9 mouse cellular contexts compared by ENCODE assay signal in genomic region chr12:74013739-74014138, GRCm38 (mm10). TPM values are rescaled to one million over a fixed set of nuclear protein-coding genes. Genes with fewer than 3 reads are reported as not detected.
A peak's percentile ranks its signal among the peaks of the same experiment; 100 is the strongest.
DNase-seq lines count a peak whose midpoint lies in the region; ATAC-seq and TF ChIP-seq lines count a peak whose summit lies in the region.
"Had no signal": no experiment of that assay in that cellular context is flagged by ENCODE, and none has a peak within 500 bp of the region (broad histone marks: within the 10 kb centered on the region; RNA-seq: fewer than 3 reads in every experiment).

No protein-coding gene starts in this region.

- H3K9me3 ChIP-seq in ES-E14 (ENCODE audit: control insufficient read depth, insufficient read depth, low read depth, low read length) = no peaks in the 10 kb centered on the region
- H3K9me3 ChIP-seq in forebrain, embryonic 13.5 days (replicated peaks) = no peaks in the 10 kb centered on the region
- no peaks in the 10 kb centered on the region for H3K9me3 ChIP-seq in heart, postnatal 0 days (replicated peaks; ENCODE audit: control insufficient read depth, low read length)
- H3K9me3 ChIP-seq in liver, embryonic 13.5 days (replicated peaks) = no peaks in the 10 kb centered on the region
- no peaks in the 10 kb centered on the region for H3K9me3 ChIP-seq in neural tube, embryonic 14.5 days (ENCODE audit: control insufficient read depth, low read length)

- ATAC-seq in forebrain, embryonic 13.5 days = peak; percentile 85
- peak; percentile 67 for ATAC-seq in heart, postnatal 0 days (ENCODE audit: insufficient read depth, low read depth)
- peak; percentile 23; the same call in 1 of the 2 replicates for ATAC-seq in liver, embryonic 13.5 days (ENCODE audit: low read depth)
- ATAC-seq in neural tube, embryonic 14.5 days (ENCODE audit: low read depth) = peak; percentile 86

- H3K36me3 ChIP-seq in ES-E14 (ENCODE audit: control insufficient read depth, insufficient read depth, low read length, poor library complexity, severe bottlenecking) = no peaks in the 10 kb centered on the region
- H3K36me3 ChIP-seq in forebrain, embryonic 13.5 days (ENCODE audit: poor library complexity, severe bottlenecking) = no peaks in the 10 kb centered on the region
- H3K36me3 ChIP-seq in heart, postnatal 0 days (replicated peaks; ENCODE audit: control insufficient read depth, insufficient read depth, low read length) = no peaks in the 10 kb centered on the region
- no peaks in the 10 kb centered on the region for H3K36me3 ChIP-seq in liver, embryonic 13.5 days
- no peaks in the 10 kb centered on the region for H3K36me3 ChIP-seq in neural tube, embryonic 14.5 days (ENCODE audit: control insufficient read depth, insufficient read depth, low read length)
- H3K36me3 ChIP-seq in thymus, adult 2 months (ENCODE audit: control insufficient read depth, insufficient read depth, low read length) = no peaks in the 10 kb centered on the region

- in situ Hi-C loops in ES-E14 (cut with MboI; ENCODE audit: low sequenced_read_pairs in 2 of 2, unreplicated experiment in 2 of 2) = no loop called here

- WGBS in forebrain, embryonic 13.5 days = 1% methylated on average over 6 of the region's 6 CpGs
- whole genome bisulfite sequencing in heart, postnatal 0 days = under 1% methylated on average over 6 of the region's 6 CpGs
- WGBS in liver, embryonic 13.5 days (ENCODE audit: insufficient replicate concordance) = 2% methylated on average over 6 of the region's 6 CpGs
- WGBS in neural tube, embryonic 14.5 days = 3% methylated on average over 6 of the region's 6 CpGs
- WGBS in thymus, adult 2 months = 6% methylated on average over 6 of the region's 6 CpGs

- DNase-seq in ES-E14 (ENCODE audit: low read depth, low spot score) = peak; percentile 44
- peak; percentile 77 for DNase-seq in cerebellum, adult 11 months
- DNase-seq in heart, postnatal 0 days (ENCODE audit: low spot score) = peak; percentile 73
- peak; percentile 86 for DNase-seq in kidney, postnatal 14 days
- peak; percentile 22 for DNase-seq in liver, embryonic 13.5 days
- DNase-seq in thymus, adult 2 months = peak; percentile 55

- no peak for TF ChIP-seq EP300 in heart, postnatal 0 days (IDR thresholded peaks at IDR 0.05; ENCODE audit: low read depth)

- H3K27ac ChIP-seq in ES-E14 (ENCODE audit: insufficient read depth, low read depth, low read length, poor library complexity, severe bottlenecking) = no peak overlapping the region
- no peak overlapping the region for H3K27ac ChIP-seq in forebrain, embryonic 13.5 days
- no peak overlapping the region for H3K27ac ChIP-seq in heart, postnatal 0 days (ENCODE audit: low read depth)
- no peak overlapping the region for H3K27ac ChIP-seq in liver, embryonic 13.5 days
- H3K27ac ChIP-seq in neural tube, embryonic 14.5 days (ENCODE audit: low read depth, low read length) = no peak overlapping the region
- no peak overlapping the region for H3K27ac ChIP-seq in thymus, adult 2 months (ENCODE audit: control insufficient read depth, insufficient read depth, low read length)
- H3K27ac ChIP-seq: macrophage had no signal

- no peak overlapping the region; the same call in 1 of the 2 replicates for H3K4me2 ChIP-seq in forebrain, embryonic 13.5 days
- H3K4me2 ChIP-seq in heart, postnatal 0 days (ENCODE audit: low read depth, low read length) = peak overlapping the region; percentile 63
- no peak overlapping the region for H3K4me2 ChIP-seq in liver, embryonic 13.5 days
- H3K4me2 ChIP-seq in neural tube, embryonic 14.5 days (ENCODE audit: low read depth, low read length) = no peak overlapping the region

- no peak overlapping the region for H3K9ac ChIP-seq in ES-E14 (ENCODE audit: insufficient read depth, low read depth, low read length, poor library complexity, severe bottlenecking)
- no peak overlapping the region for H3K9ac ChIP-seq in forebrain, embryonic 13.5 days
- H3K9ac ChIP-seq in heart, postnatal 0 days (replicated peaks; ENCODE audit: low read depth, low read length) = no peak overlapping the region
- H3K9ac ChIP-seq in liver, embryonic 13.5 days = no peak overlapping the region
- no peak overlapping the region for H3K9ac ChIP-seq in neural tube, embryonic 14.5 days (replicated peaks; ENCODE audit: low read depth, low read length)

- H3K4me1 ChIP-seq in ES-E14 (ENCODE audit: control insufficient read depth in 2 of 2, insufficient read depth in 2 of 2, low read length in 2 of 2, poor library complexity in 1 of 2) = no peaks in the 10 kb centered on the region
- H3K4me1 ChIP-seq in forebrain, embryonic 13.5 days = no peaks in the 10 kb centered on the region
- no peaks in the 10 kb centered on the region for H3K4me1 ChIP-seq in heart, postnatal 0 days (ENCODE audit: control insufficient read depth, insufficient read depth)
- no peaks in the 10 kb centered on the region for H3K4me1 ChIP-seq in liver, embryonic 13.5 days (replicated peaks)
- H3K4me1 ChIP-seq in neural tube, embryonic 14.5 days (ENCODE audit: control insufficient read depth, insufficient read depth, low read length) = 0 out of 2 replicates have a peak, but pooled peaks cover 3% of the 10 kb centered on the region
- no peaks in the 10 kb centered on the region for H3K4me1 ChIP-seq in thymus, adult 2 months (replicated peaks; ENCODE audit: control insufficient read depth, insufficient read depth, low read length)

- no peaks in the 10 kb centered on the region for H3K27me3 ChIP-seq in forebrain, embryonic 13.5 days
- H3K27me3 ChIP-seq in heart, postnatal 0 days (ENCODE audit: control insufficient read depth, insufficient read depth, low read length) = no peaks in the 10 kb centered on the region
- H3K27me3 ChIP-seq in liver, embryonic 13.5 days = no peaks in the 10 kb centered on the region
- no peaks in the 10 kb centered on the region for H3K27me3 ChIP-seq in neural tube, embryonic 14.5 days (ENCODE audit: control insufficient read depth, insufficient read depth, low read length)
- no peaks in the 10 kb centered on the region for H3K27me3 ChIP-seq in thymus, adult 2 months (ENCODE audit: control insufficient read depth, insufficient read depth, low read length)

- H3K4me3 ChIP-seq in ES-E14 (ENCODE audit: insufficient read depth in 1 of 2, low read depth in 1 of 2, low read length in 2 of 2, poor library complexity in 1 of 2, severe bottlenecking in 1 of 2) = no peak overlapping the region
- no peak overlapping the region for H3K4me3 ChIP-seq in forebrain, embryonic 13.5 days
- peak overlapping the region; percentile 24; the same call in 1 of the 2 replicates for H3K4me3 ChIP-seq in heart, postnatal 0 days (ENCODE audit: low read depth, low read length)
- H3K4me3 ChIP-seq in liver, embryonic 13.5 days (replicated peaks) = no peak overlapping the region
- H3K4me3 ChIP-seq in neural tube, embryonic 14.5 days (ENCODE audit: low read depth, low read length) = no peak overlapping the region
- no peak overlapping the region for H3K4me3 ChIP-seq in thymus, adult 2 months (ENCODE audit: control insufficient read depth, insufficient read depth, low read length)

- TF ChIP-seq POLR2A in thymus, adult 2 months (IDR thresholded peaks at IDR 0.05; ENCODE audit: control insufficient read depth, extremely low read depth, insufficient read depth, low read length, poor library complexity) = no peak

- peak; percentile 99 for TF ChIP-seq CTCF in heart, postnatal 0 days (IDR thresholded peaks at IDR 0.05; ENCODE audit: low read depth)
- peak; percentile 82; the same call in 1 of the 2 replicates for TF ChIP-seq CTCF in thymus, adult 2 months (IDR thresholded peaks at IDR 0.05; ENCODE audit: borderline replicate concordance, control insufficient read depth, extremely low read depth, insufficient read depth, low read length, poor library complexity)

TF ChIP-seq in ES-E14, 5 proteins besides CTCF, POLR2A, EP300 and RAD21:
- TF ChIP-seq CHD2 (IDR thresholded peaks at IDR 0.05; ENCODE audit: low read depth, low read length) (no peak), ZNF384 (IDR thresholded peaks at IDR 0.05; ENCODE audit: low read depth, low read length) (no peak), MAFK (IDR thresholded peaks at IDR 0.05; ENCODE audit: insufficient read depth, low read depth, low read length) (no peak), HCFC1 (IDR thresholded peaks at IDR 0.05; ENCODE audit: borderline replicate concordance, insufficient read depth, low read length) (no peak), ZC3H11A (IDR thresholded peaks at IDR 0.05; ENCODE audit: borderline replicate concordance, low read depth, low read length) (peak; percentile 76; the same call in 1 of the 2 replicates)

RNA-seq across cellular contexts. Expression of gene Syt16, which starts 16.3 kb away (rescaled TPM):
- total RNA-seq in ES-E14 (2012; rRNA removed) = 0.05 and 0.22 TPM in 2 replicates
- 24.1 and 31.1 TPM in 2 replicates for polyA plus RNA-seq in forebrain, embryonic 13.5 days (2015; fragmentation: Nextera tagmentation; extraction: Ambion mirVana)
- 0.80 TPM in 1 of 2 replicates, not detected in the other for total RNA-seq in heart, postnatal 0 days (2014; rRNA removed; ENCODE audit: low replicate concordance)
- 0.04 TPM in 1 of 2 replicates, not detected in the other for polyA plus RNA-seq in heart, postnatal 0 days (2015; fragmentation: Nextera tagmentation; extraction: Ambion mirVana)
- polyA plus RNA-seq in liver, embryonic 13.5 days (2015; fragmentation: Nextera tagmentation; extraction: Ambion mirVana) = 0.09 and 0.10 TPM in 2 replicates
- polyA plus RNA-seq in neural tube, embryonic 14.5 days (2014; fragmentation: Nextera tagmentation; extraction: Ambion mirVana) = 90.4 and 95.5 TPM in 2 replicates
- polyA plus RNA-seq in thymus, adult 2 months (2012; rRNA removed) = 0.06 TPM in 1 of 2 replicates, not detected in the other
- polyA plus RNA-seq: macrophage had no signal

RNA-seq across cellular contexts. Expression of gene Snapc1, which starts 49.5 kb away (rescaled TPM):
- 12.3 and 14.0 TPM in 2 replicates for total RNA-seq in ES-E14 (2012; rRNA removed)
- polyA plus RNA-seq in forebrain, embryonic 13.5 days (2015; fragmentation: Nextera tagmentation; extraction: Ambion mirVana) = 34.1 and 39.3 TPM in 2 replicates
- 2.1 and 4.1 TPM in 2 replicates for total RNA-seq in heart, postnatal 0 days (2014; rRNA removed; ENCODE audit: low replicate concordance)
- polyA plus RNA-seq in heart, postnatal 0 days (2015; fragmentation: Nextera tagmentation; extraction: Ambion mirVana) = 8.5 and 10.3 TPM in 2 replicates
- 5.4 and 7.5 TPM in 2 replicates for polyA plus RNA-seq in liver, embryonic 13.5 days (2015; fragmentation: Nextera tagmentation; extraction: Ambion mirVana)
- polyA plus RNA-seq in neural tube, embryonic 14.5 days (2014; fragmentation: Nextera tagmentation; extraction: Ambion mirVana) = 38.1 and 41.5 TPM in 2 replicates
- polyA plus RNA-seq in thymus, adult 2 months (2012; rRNA removed) = 9.3 and 9.9 TPM in 2 replicates

Comparison
In these comparisons a context has a peak if more than half of its experiments do, and no peak if none do; other contexts are left out.
1. DNase-seq: peak in every context shown above with its lines; median percentile 86 in kidney, postnatal 14 days; 77 in cerebellum, adult 11 months; 73 in heart, postnatal 0 days; 55 in thymus, adult 2 months; 44 in ES-E14; 22 in liver, embryonic 13.5 days.
2. ATAC-seq: peak in every context shown above with its lines; median percentile 86 in neural tube, embryonic 14.5 days; 85 in forebrain, embryonic 13.5 days; 67 in heart, postnatal 0 days; 23 in liver, embryonic 13.5 days.
3. RNA of gene Syt16, which starts 16.3 kb away (polyA plus RNA-seq): 90.4 to 95.5 TPM in neural tube, embryonic 14.5 days and 24.1 to 31.1 TPM in forebrain, embryonic 13.5 days; 0.09 to 0.10 TPM in liver, embryonic 13.5 days, 0.04 TPM in heart, postnatal 0 days and 0.06 TPM in thymus, adult 2 months; every median in the first group is over 10 times any median in the second.